ENCODE assay signal across 21 mouse cellular contexts in genomic region chr14:46305267-46305666, GRCm38 (mm10).
DNase-seq lines count a peak whose midpoint lies in the region; ATAC-seq and TF ChIP-seq lines count a peak whose summit lies in the region.
"Had no signal": no experiment of that assay in that cellular context is flagged by ENCODE, and none has a peak within 500 bp of the region (broad histone marks: within the 10 kb centered on the region; RNA-seq: fewer than 3 reads in every experiment).

No protein-coding gene starts in this region.

- no peaks in the 10 kb centered on the region for H3K36me3 ChIP-seq in heart, embryonic 13.5 days
- H3K36me3 ChIP-seq in liver, postnatal 0 days (replicated peaks; ENCODE audit: insufficient read depth, low read length): no peaks in the 10 kb centered on the region
- H3K36me3 ChIP-seq: forebrain, embryonic 12.5 days; hindbrain, embryonic 10.5 days; kidney, embryonic 15.5 days; midbrain, embryonic 12.5 days; neural tube, embryonic 15.5 days had no signal

- H3K9me3 ChIP-seq in heart, embryonic 13.5 days: no peaks in the 10 kb centered on the region
- H3K9me3 ChIP-seq in liver, postnatal 0 days (ENCODE audit: low read length): no peaks in the 10 kb centered on the region
- H3K9me3 ChIP-seq: forebrain, embryonic 12.5 days; hindbrain, embryonic 10.5 days; kidney, embryonic 15.5 days; midbrain, embryonic 12.5 days; neural tube, embryonic 15.5 days had no signal

- intact Hi-C loops in heart, postnatal 25 days (cut with DNase I): no loop called here

- no peak for ATAC-seq in heart, embryonic 13.5 days (ENCODE audit: extremely low read depth, insufficient number of reproducible peaks, low FRiP score, low TSS enrichment)
- no peak for ATAC-seq in liver, postnatal 0 days
- ATAC-seq: CD4-positive, CD25-positive, alpha-beta regulatory T cell, adult 4 months had no signal

- 62% methylated on average over 4 of the region's 4 CpGs for WGBS in heart, embryonic 13.5 days
- 69% methylated on average over 4 of the region's 4 CpGs for WGBS in liver, postnatal 0 days (ENCODE audit: insufficient replicate concordance)

- no peak overlapping the region for H3K9ac ChIP-seq in heart, embryonic 13.5 days
- no peak overlapping the region for H3K9ac ChIP-seq in liver, postnatal 0 days (replicated peaks)
- H3K9ac ChIP-seq: forebrain, embryonic 12.5 days; kidney, embryonic 15.5 days; midbrain, embryonic 12.5 days; neural tube, embryonic 15.5 days had no signal

- H3K27me3 ChIP-seq in heart, embryonic 13.5 days (replicated peaks): no peaks in the 10 kb centered on the region
- no peaks in the 10 kb centered on the region for H3K27me3 ChIP-seq in liver, postnatal 0 days (ENCODE audit: insufficient read depth, low read length)
- H3K27me3 ChIP-seq: forebrain, embryonic 12.5 days; kidney, embryonic 15.5 days; midbrain, embryonic 12.5 days; neural tube, embryonic 15.5 days had no signal

- DNase-seq in heart, postnatal 25 days (ENCODE audit: low spot score): no peak
- peak; percentile 5 to 15 for DNase-seq in layer of hippocampus, postnatal 10 days (ENCODE audit: low spot score in 2 of 2)
- DNase-seq in layer of hippocampus, adult 9-10 months (ENCODE audit: low spot score): no peak
- peak; percentile 22 to 23 for DNase-seq in right cerebral cortex, postnatal 10 days (ENCODE audit: low spot score in 2 of 2)
- no peak for DNase-seq in right cerebral cortex, postnatal 25 days
- DNase-seq in layer of hippocampus, postnatal 36 days: peak; percentile 3 to 9
- no peak for DNase-seq in liver, postnatal 0 days
- DNase-seq: adrenal gland, postnatal 10 days; cerebellum, adult 8-10 months; gastrocnemius, postnatal 14 days; liver; retina, postnatal 1 day; thymus, postnatal 4 days had no signal

- no peak for TF ChIP-seq CTCF in liver, postnatal 0 days (IDR thresholded peaks at IDR 0.05; ENCODE audit: low read depth)

- no peak overlapping the region for H3K4me2 ChIP-seq in heart, embryonic 13.5 days
- H3K4me2 ChIP-seq in liver, postnatal 0 days (ENCODE audit: low read depth, low read length): no peak overlapping the region
- H3K4me2 ChIP-seq: forebrain, embryonic 12.5 days; kidney, embryonic 15.5 days; midbrain, embryonic 12.5 days; neural tube, embryonic 15.5 days had no signal

- H3K4me1 ChIP-seq in heart, embryonic 13.5 days: peaks cover 19% of the 10 kb centered on the region; the same call in 1 of the 2 replicates
- no peaks in the 10 kb centered on the region for H3K4me1 ChIP-seq in liver, postnatal 0 days (ENCODE audit: insufficient read depth)
- H3K4me1 ChIP-seq: forebrain, embryonic 12.5 days; neural tube, embryonic 15.5 days had no signal

- no peak for TF ChIP-seq EP300 in liver, postnatal 0 days (IDR thresholded peaks at IDR 0.05; ENCODE audit: low read depth)

- H3K27ac ChIP-seq in heart, embryonic 13.5 days (replicated peaks): peak overlapping the region; percentile 39
- no peak overlapping the region for H3K27ac ChIP-seq in liver, postnatal 0 days (ENCODE audit: low read depth)
- H3K27ac ChIP-seq: forebrain, embryonic 12.5 days; hindbrain, embryonic 10.5 days; kidney, embryonic 15.5 days; macrophage; midbrain, embryonic 12.5 days; neural tube, embryonic 15.5 days had no signal

- no peak overlapping the region for H3K4me3 ChIP-seq in heart, embryonic 13.5 days
- H3K4me3 ChIP-seq in liver, postnatal 0 days (ENCODE audit: low read depth, low read length): no peak overlapping the region
- H3K4me3 ChIP-seq: forebrain, embryonic 12.5 days; hindbrain, embryonic 10.5 days; kidney, embryonic 15.5 days; midbrain, embryonic 12.5 days; neural tube, embryonic 15.5 days had no signal

Comparison
In these comparisons a context has a peak if more than half of its experiments do, and no peak if none do; other contexts are left out.
1. DNase-seq: peak in layer of hippocampus, postnatal 10 days (2 of 2), right cerebral cortex, postnatal 10 days (2 of 2) and layer of hippocampus, postnatal 36 days (2 of 2); none in heart, postnatal 25 days (single experiment), layer of hippocampus, adult 9-10 months (single experiment), right cerebral cortex, postnatal 25 days (single experiment) and liver, postnatal 0 days (single experiment).